Mouse (Mus musculus): ENCODE data around the gene Emc6.

The Emc6 gene

GRCm38 (mm10) chr11:73176608-73177508, at the start of gene Emc6, which contains the start of gene Tax1bp3:
Emc6 (minus strand) TSS chr11:73177037.
Tax1bp3 (plus strand) TSS chr11:73177083.
- peak; percentile 97 for DNase-seq

GRCm38 (mm10) chr11:73225856-73226255, 49.0 kb upstream of the Emc6 start:
- DNase-seq = no peak

- DNase-seq = no peak
These were observed 47.1 kb upstream of the Emc6 start for GRCm38 (mm10) chr11:73223966-73224365.

GRCm38 (mm10) chr11:73222846-73223245, 46.0 kb upstream of the Emc6 start:
- DNase-seq = no peak

GRCm38 (mm10) chr11:73220651-73221050, 43.8 kb upstream of the Emc6 start:
- no peak for DNase-seq

DNA sequence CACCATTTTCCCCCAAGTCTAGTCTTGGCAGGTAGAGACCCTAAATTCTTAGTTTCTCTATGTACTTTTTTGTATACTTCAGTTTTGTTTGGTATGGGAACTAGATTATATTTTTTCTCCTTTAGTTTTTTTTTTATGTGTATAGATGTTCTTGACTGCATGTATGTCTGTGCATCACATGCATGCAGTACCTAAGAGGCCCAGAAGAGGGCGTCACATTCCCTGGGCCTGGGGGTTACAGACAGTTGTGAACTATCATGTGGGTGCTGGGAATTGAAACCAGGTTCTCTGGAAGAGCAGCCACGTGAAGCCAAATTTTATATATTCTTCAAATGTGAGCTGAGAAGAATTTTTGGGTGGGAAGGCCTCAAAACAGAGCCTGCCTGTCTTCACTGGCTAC, 42.8 kb upstream of the Emc6 start:
- no peak for DNase-seq

DNA sequence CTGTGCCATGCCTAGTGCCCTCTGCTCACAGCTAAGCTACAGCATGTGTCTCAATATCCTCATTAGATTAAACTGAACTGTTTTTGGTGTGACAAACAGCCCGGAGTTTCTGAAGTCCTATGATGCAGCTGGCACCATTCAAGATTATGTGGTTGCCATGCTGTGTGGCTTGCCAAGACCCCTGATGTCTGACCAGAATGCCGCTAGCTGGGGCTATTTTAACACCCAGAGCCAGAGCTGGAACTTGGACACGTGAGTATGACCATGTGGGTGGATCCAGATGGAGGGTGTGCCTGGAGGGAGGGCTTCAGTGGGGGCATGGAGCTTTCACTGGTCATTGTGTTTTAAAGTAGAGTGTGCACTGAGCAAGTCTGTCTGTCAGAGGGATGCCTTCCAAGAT, 37.1 kb upstream of the Emc6 start:
- DNase-seq = no peak

GRCm38 (mm10) chr11:73207621-73208020, 30.8 kb upstream of the Emc6 start:
- DNase-seq = peak; percentile 20

DNA sequence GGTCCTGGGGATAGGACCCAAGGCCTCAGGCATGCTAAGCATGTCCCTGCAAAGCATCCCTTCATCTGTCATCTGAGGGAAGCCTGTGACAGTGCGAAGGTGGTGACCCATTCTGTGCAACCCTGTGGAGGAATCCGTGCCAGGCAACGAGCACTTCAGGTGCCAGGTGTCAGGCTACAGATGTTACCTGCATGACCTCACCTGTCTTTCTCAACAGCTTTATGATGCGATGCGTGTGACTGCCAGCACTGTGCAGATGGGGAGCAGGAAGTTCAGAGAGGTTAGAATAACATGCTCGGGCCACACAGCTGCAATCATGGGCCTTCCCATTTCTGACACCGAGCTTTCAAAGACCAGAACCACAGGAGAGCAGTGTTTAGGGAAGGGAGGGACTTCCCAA, 28.4 kb upstream of the Emc6 start:
- DNase-seq = no peak

GRCm38 (mm10) chr11:73203895-73204294, 27.1 kb upstream of the Emc6 start:
- DNase-seq = no peak

DNA sequence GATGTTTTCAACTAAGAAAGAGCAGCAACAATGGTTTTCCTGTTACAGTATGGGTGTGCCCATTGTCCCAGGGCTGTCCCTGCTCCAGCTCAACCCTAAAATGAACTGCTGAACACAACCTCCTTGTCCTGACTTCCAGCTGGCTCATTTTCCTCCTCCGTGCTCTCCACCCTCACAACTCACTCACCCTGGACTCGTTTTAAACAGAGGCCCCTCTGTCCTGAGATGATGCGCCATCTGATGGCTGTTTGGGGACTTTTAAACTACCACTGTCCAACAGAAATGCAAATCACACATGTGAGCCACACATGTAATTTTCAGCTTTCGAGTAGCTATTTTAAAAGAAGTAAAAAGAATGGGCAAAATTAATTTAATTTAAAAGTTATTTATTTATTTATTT, 24.8 kb upstream of the Emc6 start:
- DNase-seq = no peak

DNA sequence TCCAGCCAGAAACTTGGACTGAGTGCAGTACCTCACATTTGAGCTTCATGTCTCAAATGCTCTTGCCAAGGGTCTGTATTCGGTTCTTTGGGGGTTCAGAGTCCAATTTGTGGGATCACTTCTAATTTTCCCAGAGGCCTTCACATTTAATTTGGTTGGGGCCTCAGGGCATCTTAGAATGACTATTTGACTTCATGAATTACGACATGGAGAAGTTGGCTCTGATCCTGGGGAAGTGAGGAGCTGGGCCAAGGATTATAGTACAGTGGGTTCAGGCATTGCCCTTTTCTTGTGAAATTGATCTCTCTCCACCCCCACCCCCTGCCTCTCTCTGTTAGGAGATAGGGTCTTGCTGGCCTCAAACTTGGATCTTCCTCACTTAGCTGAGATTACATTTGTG, 24.2 kb upstream of the Emc6 start:
- DNase-seq = no peak

DNA sequence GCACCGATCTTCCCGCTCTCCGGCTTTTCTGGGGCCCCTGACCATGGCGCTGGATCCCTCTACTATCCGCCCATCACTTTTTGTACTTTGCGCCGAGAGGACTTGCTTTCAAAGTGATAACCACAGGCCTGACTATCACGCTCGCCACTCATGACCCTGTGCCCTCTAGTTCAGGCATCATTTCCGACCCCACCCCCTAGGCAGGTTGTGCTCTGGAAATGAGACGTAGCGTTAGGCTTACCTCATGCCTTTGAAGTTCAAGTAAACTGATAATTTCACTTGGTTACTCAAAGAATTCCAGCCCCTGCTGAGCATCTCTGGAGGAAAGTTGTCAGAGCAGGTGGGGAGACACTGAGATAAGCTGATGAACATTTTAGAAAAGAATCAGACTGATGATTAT, 23.0 kb upstream of the Emc6 start:
- DNase-seq = peak; percentile 67

DNA sequence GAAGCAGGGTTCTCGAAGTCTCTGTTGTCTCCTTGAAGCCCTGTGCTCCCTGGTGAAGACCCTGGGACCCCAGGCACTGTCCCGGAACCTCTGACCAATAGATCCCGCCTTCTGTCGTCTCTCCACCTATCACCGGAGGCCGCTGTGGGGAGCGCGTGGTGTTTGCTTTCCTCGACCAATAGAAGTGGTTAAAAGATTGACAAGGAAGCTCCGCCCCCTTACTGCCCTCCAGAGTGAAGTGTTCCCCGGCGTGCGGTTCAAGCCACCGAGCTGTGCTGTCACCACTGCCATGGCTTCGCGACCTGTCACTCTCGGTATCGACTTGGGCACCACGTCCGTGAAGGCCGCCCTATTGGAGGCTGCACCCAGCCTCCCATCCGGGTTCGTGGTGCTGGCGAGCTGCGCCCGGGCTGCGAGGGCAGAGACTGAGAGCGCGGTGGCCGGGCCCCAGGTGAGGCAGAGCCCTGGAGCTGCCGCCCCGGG, 22.4 kb upstream of the Emc6 start, which contains the start of gene Shpk:
Gene Shpk (plus strand): TSS at position 231 of the 483 bp plus-strand sequence.
- peak; percentile 95 for DNase-seq

DNA sequence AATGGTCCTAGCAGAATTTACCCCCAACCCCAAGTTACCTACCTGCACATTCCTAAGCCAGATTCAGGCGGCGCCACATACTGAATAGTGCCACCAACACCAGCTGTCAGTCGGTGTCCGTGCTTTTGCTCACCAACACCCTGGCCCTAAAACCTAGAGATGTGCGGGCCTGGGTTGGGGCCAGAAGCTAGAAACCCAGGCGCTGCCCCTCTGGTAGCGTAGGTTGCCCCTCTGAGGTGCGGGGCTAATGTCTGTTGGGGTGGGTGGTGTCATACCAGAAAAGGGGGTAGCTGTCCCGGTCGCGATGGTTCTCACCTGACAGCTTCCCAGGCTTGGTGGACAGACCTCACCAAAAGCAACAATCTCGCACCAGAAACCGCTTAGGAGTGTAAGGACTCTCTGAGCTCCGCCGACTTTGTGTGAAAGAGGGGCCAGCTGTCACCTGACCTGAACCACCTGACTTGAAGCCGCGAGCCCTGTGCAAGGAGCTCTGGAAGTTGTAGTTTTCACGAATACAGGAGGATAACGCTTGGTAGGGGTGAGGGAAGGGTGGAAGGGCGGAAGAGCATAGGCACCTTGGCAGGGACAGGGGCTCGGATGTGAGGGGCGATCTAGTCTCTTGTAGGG, 21.9 kb upstream of the Emc6 start, which contains the start of gene Ctns:
Gene Ctns (minus strand): TSS at position 440 of the 627 bp plus-strand sequence.
- peak; percentile 85 for DNase-seq

- DNase-seq = no peak
These were observed 21.4 kb upstream of the Emc6 start for GRCm38 (mm10) chr11:73198190-73198589.

DNA sequence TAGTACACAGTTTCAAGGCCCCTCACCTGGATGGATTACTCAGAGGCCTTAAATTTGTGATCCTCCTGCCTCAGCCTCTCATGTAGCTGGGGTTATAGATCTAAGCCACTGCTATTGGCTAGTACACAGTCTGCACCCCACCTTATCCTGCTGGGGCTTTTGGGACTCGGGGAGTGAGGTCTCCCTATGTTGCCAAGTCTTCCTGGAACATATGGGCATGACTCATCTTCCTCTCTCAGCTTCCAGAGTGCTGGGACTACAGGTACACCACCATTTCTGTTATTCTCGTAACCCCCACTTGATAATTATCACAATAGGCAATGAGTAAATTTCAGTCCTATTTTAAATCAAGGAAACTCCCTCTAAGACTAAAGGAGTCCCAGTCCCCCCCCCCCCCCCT, 17.6 kb upstream of the Emc6 start:
- DNase-seq = no peak

DNA sequence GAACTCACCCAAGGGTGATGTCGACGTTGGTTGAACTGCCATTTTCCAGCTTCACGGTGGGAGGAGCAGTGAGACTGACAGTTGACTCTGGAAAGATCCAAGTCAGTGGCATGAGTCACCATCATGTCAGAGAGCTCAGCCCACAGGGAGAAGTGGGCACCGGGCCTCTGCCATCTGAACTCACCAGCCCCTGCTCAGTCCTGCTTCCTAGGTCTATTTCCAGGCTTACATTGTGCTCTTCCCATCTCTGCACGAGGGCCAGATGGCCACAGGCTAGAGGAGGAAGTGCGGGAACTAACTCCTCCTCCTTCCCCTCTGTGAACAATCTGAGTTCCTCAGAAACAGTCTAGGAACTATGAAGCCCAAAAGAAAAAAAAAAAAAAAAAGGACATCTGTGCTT, 16.2 kb upstream of the Emc6 start:
- no peak for DNase-seq

DNA sequence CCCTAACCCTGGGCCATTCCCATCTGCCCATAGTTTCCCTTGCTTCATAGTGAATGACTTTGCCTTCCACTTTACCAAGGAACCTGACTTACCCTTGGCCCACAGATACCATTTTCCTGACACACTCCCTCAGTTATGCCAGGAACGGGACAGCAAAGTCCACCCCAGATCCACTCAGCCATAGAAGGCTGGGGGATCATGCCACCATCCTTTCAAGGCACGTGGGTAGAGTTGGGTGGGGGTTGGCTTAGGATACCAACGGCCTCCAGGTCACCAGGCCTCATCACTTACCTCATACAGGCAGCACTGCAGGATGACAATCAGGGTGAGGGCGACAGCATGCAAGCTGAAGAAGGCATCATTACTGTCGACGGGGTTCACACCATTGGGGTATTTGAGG, 10.4 kb upstream of the Emc6 start:
- no peak for DNase-seq

- no peak for DNase-seq
These were observed 9.2 kb upstream of the Emc6 start for GRCm38 (mm10) chr11:73185872-73186615.

DNA sequence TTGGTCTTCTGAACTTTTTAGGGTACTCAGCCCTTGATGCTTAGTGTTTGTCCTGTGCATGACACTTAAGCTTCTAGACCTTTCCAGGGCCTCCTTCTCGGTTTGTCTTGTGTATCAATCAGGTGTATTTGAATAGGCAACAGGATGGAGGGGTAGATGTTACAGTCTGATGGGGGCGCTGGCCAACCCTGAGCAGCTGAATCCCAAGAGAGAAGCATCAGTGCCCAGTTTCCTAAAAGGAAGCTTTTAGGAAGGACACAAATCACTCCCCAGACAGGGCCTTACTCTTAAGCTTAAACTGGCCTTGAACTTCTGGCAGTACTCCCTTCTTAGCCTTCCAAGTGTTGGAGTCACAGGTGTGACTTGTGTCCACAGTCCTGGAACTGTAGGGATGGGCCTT, 1.1 kb upstream of the Emc6 start:
- no peak for DNase-seq

GRCm38 (mm10) chr11:73177509-73177875, 655 bp upstream of the Emc6 start:
- DNase-seq = peak; percentile 76

GRCm38 (mm10) chr11:73176186-73176585, 651 bp downstream of the Emc6 start:
- no peak for DNase-seq
